Mouse (Mus musculus): ENCODE measurements at regions not wholly inside any gene's neighbourhood (a gene's known extent, or its start where the extent isn't known, plus 50 kb on each side); places are given as distances from the start of the nearest gene placed in this dataset.
A peak's percentile ranks its signal among the peaks of the same experiment; 100 is the strongest.
"Not testable (repeated sequence)": the region's sequence is repeated elsewhere in the genome, so short reads cannot be mapped to it uniquely, and the experiment has no call there.

GRCm38 (mm10) chr15:3685254-3685653 lies 102.0 kb upstream of the Ghr start:
- no peak for DNase-seq

DNA sequence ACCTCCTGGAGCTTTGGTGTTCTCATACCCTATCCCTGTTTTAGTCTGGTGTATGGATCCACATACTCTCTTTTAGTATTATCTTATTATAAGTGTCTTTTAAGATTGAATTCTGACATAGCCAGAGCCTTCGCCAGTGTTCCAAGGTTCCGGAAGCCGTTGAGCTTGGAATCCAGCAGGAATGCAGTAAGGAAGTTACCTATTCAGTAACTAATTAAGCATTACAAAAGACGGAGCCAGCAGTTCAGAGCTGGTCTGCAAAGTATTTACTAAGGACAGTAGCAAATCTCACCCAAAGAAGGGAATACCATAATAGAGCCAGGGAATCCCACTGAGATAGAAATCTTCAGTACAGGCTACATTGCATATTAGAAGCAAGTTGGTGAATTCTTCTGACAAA lies 93.7 kb upstream of the Ghr start:
- not testable (repeated sequence) for DNase-seq

DNA sequence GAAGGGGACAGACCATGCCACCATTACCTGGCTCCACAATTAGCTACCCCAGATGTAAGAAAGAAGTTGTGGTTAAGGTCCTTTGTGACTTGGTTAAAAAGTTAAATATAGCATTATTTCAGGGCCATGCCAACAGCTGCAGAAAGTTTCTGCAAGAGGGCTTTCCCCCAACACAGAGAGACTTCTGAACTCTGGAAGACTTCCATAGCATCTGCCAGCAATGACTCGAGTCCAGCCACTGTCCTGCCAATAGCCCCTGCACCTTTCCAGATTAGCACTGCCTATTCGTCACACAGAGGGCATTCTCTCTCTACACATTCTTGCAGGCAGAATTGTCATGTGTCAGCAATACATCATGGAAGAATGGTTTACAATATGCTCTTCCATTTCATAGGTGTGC lies 89.3 kb upstream of the Ghr start:
- DNase-seq, result no peak

DNA sequence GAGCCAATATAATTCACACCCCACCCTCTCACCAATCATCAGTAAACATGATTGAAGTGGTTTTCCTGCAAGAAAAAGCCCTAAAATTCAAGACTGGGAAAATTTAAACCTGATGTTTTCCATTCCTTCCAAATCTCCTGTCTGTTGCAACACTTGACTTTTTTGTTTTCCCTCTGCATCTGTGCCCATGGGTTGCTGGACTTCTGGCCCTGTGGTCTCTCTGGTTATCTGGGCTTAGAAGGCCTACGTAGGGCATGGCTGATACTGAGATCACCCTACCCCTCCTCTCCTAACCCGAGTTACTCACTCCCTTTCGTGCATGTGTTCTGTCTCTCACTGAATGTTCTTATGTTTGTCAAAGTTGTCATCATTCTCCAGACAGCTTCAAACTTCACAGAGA lies 87.9 kb upstream of the Ghr start:
- DNase-seq, result no peak

DNA sequence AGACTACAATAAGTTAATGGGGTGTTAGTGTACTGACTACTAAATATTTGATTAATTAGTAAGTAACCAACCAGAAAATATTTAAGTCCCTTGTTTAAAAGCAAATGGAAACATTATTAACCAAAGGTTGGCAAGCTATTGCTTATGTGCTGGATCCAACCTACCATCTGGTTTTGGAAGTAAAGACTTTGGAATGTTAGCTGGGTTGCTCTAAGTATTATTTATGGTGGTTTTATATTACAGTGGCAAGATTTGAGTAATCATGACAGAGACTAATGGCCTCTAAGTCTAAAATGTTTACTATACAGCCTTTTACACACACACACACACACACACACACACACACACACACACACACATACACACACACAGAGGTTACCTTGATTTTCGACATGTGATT lies 86.1 kb upstream of the Ghr start:
- DNase-seq, result no peak

DNA sequence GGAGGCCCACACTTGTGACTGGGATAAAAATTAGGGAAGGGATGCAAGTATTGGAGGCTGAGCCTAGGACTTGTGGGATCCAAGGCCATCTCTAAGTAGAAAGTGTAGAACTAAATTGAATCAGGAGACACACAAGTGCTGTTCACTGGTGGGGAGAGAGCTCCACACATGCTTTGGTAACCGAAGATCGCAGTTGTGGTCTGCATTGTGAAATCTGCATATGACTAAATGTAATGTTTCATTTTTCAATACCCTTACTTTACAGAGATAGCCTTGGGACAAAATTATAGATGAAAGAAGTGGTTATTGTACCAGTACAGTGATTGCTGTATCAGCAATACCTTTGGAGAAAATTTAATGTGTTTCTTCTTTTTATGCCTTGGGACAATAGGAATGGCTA lies 85.6 kb upstream of the Ghr start:
- DNase-seq, result no peak

GRCm38 (mm10) chr15:3648741-3649140 lies 65.4 kb upstream of the Ghr start:
- DNase-seq, result no peak

DNA sequence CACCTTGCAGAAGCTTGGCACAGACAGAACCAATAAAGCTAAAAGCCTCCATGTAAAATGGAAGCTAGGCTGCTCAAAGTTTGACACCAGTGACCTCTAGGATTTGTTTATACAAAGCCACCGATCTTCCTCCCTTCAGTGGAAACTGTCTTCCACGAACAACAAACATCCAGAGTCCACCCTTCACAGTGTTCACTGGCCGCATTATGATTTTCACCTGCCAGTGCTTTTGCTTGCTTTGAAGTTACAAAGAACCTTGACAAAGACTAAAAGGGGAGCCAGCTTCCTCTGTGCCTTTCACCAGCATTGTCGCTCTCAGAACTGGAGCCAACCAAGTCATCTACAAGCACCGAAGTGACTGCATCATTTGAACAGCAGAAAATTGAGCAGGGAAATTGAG lies 56.8 kb upstream of the Ghr start:
- peak; percentile 4 for DNase-seq

All from lung, postnatal 10 days (tissue).